Mouse (Mus musculus): ENCODE data around the gene Olfr1326-ps1.

The Olfr1326-ps1 gene

DNA sequence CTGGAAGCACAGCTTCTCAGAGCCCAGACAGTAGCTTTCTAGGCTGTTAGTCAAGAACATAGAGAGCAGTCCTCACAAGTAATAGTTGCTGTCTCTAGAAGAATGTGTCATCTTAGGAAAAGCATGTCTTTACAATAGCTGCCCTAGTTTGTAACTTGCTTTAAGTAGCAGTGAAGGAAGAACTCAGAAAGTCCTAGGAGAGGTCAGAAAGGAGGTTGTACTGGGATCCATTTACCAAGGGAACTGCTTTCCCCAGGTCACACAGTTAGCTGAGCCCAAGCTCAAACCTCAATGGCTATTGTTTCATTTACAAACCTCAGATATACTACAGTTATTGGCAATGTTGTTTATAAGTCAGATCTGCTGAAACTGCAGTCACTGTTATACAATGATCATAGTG lies at the start of gene Olfr1326-ps1:
Gene Olfr1326-ps1 (minus strand): TSS at position 101 of the 400 bp plus-strand sequence.
- DNase-seq: no peak

- DNase-seq: no peak
These were observed 17.7 kb upstream of the Olfr1326-ps1 start, which contains the start of gene Olfr1325 for GRCm38 (mm10) chrX:74592379-74592778. Gene Olfr1325 (plus strand): TSS chrX:74592679.
